Mouse (Mus musculus) splenic B cell, adult 2 months (primary cell): Measurements from ENCODE around the gene D630039A03Rik.

Experiments used
- DNase-seq: peaks from one replicate; pipeline ENCODE4 v3.0.0-alpha.2; 2011; ENCODE audit warnings: low read depth, low spot score
- H3K27me3 ChIP-seq: 2 replicates; pipeline ENCODE4 v1.6.1; 2012; ENCODE audit warnings: mild to moderate bottlenecking, low read length, moderate library complexity, mixed read lengths; ENCODE audit not compliant: control insufficient read depth, poor library complexity, insufficient read depth, severe bottlenecking
- H3K36me3 ChIP-seq: 2 replicates; pipeline ENCODE4 v1.6.1; 2012; ENCODE audit warnings: mild to moderate bottlenecking, low read length, moderate library complexity, mixed read lengths; ENCODE audit not compliant: control insufficient read depth, poor library complexity, insufficient read depth, severe bottlenecking

Gene D630039A03Rik

GRCm38 (mm10) chr4:57916201-57916661 lies at the start of gene D630039A03Rik:
Gene D630039A03Rik (minus strand): TSS chr4:57916297.
- no peaks in the 10 kb centered on the region for H3K27me3 ChIP-seq
- DNase-seq, result no peak
- no peaks in the 10 kb centered on the region for H3K36me3 ChIP-seq

GRCm38 (mm10) chr4:57965516-57965915 lies 49.4 kb upstream of the D630039A03Rik start:
- no peak for DNase-seq
- H3K27me3 ChIP-seq, result no peaks in the 10 kb centered on the region
- no peaks in the 10 kb centered on the region for H3K36me3 ChIP-seq

GRCm38 (mm10) chr4:57964143-57964542 lies 48.0 kb upstream of the D630039A03Rik start:
- DNase-seq, result no peak
- H3K36me3 ChIP-seq, result no peaks in the 10 kb centered on the region
- H3K27me3 ChIP-seq, result no peaks in the 10 kb centered on the region

- DNase-seq, result no peak
- H3K27me3 ChIP-seq, result no peaks in the 10 kb centered on the region
Measured at GRCm38 (mm10) chr4:57959056-57959455, 43.0 kb upstream of the D630039A03Rik start.

GRCm38 (mm10) chr4:57958098-57958497 lies 42.0 kb upstream of the D630039A03Rik start:
- Histone ChIP-seq H3K36me3 (no peaks in the 10 kb centered on the region), H3K27me3 (no peaks in the 10 kb centered on the region)
- DNase-seq, result peak; percentile 52

More at GRCm38 (mm10) chr4:57959056-57959455, 43.0 kb upstream of the D630039A03Rik start:
- no peaks in the 10 kb centered on the region for H3K36me3 ChIP-seq

- no peak for DNase-seq
- H3K27me3 ChIP-seq, result no peaks in the 10 kb centered on the region
Measured at GRCm38 (mm10) chr4:57957200-57958085, 41.3 kb upstream of the D630039A03Rik start.

GRCm38 (mm10) chr4:57956029-57956960 lies 40.2 kb upstream of the D630039A03Rik start, which contains the start of gene Txn1:
Gene Txn1 (minus strand): TSS chr4:57956411.
- Histone ChIP-seq H3K36me3 (no peaks in the 10 kb centered on the region), H3K27me3 (no peaks in the 10 kb centered on the region)
- DNase-seq, result peak; percentile 96

More at GRCm38 (mm10) chr4:57957200-57958085, 41.3 kb upstream of the D630039A03Rik start:
- H3K36me3 ChIP-seq, result no peaks in the 10 kb centered on the region

GRCm38 (mm10) chr4:57955544-57955958 lies 39.5 kb upstream of the D630039A03Rik start:
- DNase-seq, result peak; percentile 35

GRCm38 (mm10) chr4:57954991-57955390 lies 38.9 kb upstream of the D630039A03Rik start:
- DNase-seq, result no peak
- no peaks in the 10 kb centered on the region for H3K27me3 ChIP-seq
- H3K36me3 ChIP-seq, result peaks cover 3% of the 10 kb centered on the region; the same call in 1 of the 2 replicates

More at GRCm38 (mm10) chr4:57955544-57955958, 39.5 kb upstream of the D630039A03Rik start:
- Histone ChIP-seq H3K27me3 (no peaks in the 10 kb centered on the region), H3K36me3 (peaks cover 3% of the 10 kb centered on the region; the same call in 1 of the 2 replicates)

- Histone ChIP-seq H3K27me3 (no peaks in the 10 kb centered on the region), H3K36me3 (peaks cover 3% of the 10 kb centered on the region)
- DNase-seq, result no peak
Measured at GRCm38 (mm10) chr4:57954580-57954979, 38.5 kb upstream of the D630039A03Rik start.

- H3K36me3 ChIP-seq, result peaks cover 3% of the 10 kb centered on the region
- DNase-seq, result no peak
- no peaks in the 10 kb centered on the region for H3K27me3 ChIP-seq
Measured at GRCm38 (mm10) chr4:57953796-57954195, 37.7 kb upstream of the D630039A03Rik start.

- DNase-seq, result no peak
- Histone ChIP-seq H3K36me3 (peaks cover 3% of the 10 kb centered on the region), H3K27me3 (no peaks in the 10 kb centered on the region)
Measured at GRCm38 (mm10) chr4:57952891-57953290, 36.8 kb upstream of the D630039A03Rik start.

- H3K36me3 ChIP-seq, result peaks cover 3% of the 10 kb centered on the region
- no peak for DNase-seq
- H3K27me3 ChIP-seq, result no peaks in the 10 kb centered on the region
Measured at GRCm38 (mm10) chr4:57952416-57952815, 36.3 kb upstream of the D630039A03Rik start.

GRCm38 (mm10) chr4:57949866-57950265 lies 33.8 kb upstream of the D630039A03Rik start:
- Histone ChIP-seq H3K27me3 (no peaks in the 10 kb centered on the region), H3K36me3 (peaks cover 3% of the 10 kb centered on the region)
- DNase-seq, result no peak
